Mouse (Mus musculus): ENCODE measurements around the gene B3galt4. TPM values are rescaled to one million over a fixed set of nuclear protein-coding genes. Genes with fewer than 3 reads are reported as not detected.
"Not testable (repeated sequence)": the region's sequence is repeated elsewhere in the genome, so short reads cannot be mapped to it uniquely, and the experiment has no call there.

The B3galt4 gene
- polyA plus RNA-seq, 1 experiment = 6.7 TPM

DNA sequence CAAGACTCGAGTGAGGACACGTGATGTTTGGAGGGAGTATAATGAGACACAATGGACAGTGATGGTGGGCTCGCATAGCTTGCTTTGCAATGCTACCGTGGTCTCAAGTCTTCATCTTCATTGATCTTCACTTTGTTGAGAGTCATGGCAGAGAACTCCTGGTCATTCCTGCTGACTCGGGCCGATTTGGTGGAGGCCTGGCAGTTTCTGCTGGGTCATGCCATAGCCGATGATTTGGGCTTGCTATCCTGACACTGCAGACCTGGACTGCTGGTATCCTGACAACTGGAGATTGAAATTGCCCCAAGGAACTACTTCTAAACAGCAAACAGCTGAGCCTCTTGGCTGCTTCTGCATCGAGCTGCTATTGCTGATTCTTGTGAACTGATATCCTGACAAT, 43.7 kb upstream of the B3galt4 start:
- Histone ChIP-seq H3K36me3 (ENCODE audit: control insufficient read depth, insufficient read depth, low read length) (no peaks in the 10 kb centered on the region), H3K27me3 (replicated peaks; ENCODE audit: control insufficient read depth, insufficient read depth, low read length) (no peaks in the 10 kb centered on the region), H3K4me3 (ENCODE audit: insufficient read depth, low read depth, low read length) (no peak overlapping the region), H3K27ac (ENCODE audit: insufficient read depth, low read depth, low read length) (no peak overlapping the region), H3K4me1 (ENCODE audit: control insufficient read depth, insufficient read depth, low read length) (no peaks in the 10 kb centered on the region)
- 95% methylated on average over 8 of the region's 8 CpGs for WGBS
- TF ChIP-seq CTCF (conservative IDR thresholded peaks at IDR 0.05; ENCODE audit: insufficient read depth, insufficient read length, low read depth, low read length) = no peak
- TF ChIP-seq POLR2A (IDR thresholded peaks at IDR 0.05; ENCODE audit: low read depth, low read length) = no peak
- no peak for DNase-seq

DNA sequence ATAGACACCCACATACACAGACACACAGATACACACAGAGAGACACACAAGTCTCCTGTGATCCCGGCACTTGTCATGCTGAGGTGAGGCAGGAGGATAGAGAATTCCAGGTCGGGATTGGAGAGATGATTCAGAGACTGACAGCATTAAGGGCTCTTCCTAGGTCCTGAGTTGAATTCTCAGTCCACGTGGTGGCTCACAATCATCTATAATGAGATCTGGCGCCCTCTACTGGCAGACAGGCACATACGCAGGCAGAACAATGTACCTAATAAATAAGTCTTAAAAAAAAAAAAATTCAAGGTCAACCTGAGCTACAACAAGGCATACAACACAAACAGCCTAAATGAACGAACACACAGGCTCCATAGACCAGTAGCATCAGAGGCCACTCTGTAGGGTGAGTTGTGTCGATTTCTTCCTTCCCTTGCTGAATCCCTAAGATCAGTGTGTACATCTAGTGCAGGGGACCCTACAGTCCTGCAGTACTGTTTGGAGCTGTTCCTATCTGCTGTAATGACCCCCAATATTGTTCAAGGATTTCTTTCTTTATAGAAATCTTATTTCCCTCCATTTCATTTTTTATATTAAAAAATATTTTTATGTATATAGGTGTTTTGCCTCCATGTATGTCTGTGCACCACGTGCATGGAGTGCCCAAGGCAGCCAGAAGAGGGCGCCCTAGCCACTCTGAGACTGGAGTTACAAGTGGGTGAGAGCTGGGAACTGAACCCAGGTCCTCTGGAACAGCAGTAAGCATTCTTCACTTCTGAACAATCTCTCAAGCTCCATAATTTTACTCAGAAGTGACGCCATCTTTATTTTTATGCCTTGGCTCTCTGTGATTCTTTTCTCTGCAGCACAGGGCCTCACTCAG, 40.7 kb upstream of the B3galt4 start:
- WGBS = 31% methylated on average over 10 of the region's 10 CpGs
- no peaks in the 10 kb centered on the region for H3K4me1 ChIP-seq (ENCODE audit: control insufficient read depth, insufficient read depth, low read length)
- no peaks in the 10 kb centered on the region for H3K27me3 ChIP-seq (replicated peaks; ENCODE audit: control insufficient read depth, insufficient read depth, low read length)
- peak; percentile 73 for DNase-seq
- peak; percentile 82 for TF ChIP-seq CTCF (conservative IDR thresholded peaks at IDR 0.05; ENCODE audit: insufficient read depth, insufficient read length, low read depth, low read length)
- no peak for TF ChIP-seq POLR2A (IDR thresholded peaks at IDR 0.05; ENCODE audit: low read depth, low read length)
- no peak overlapping the region for H3K27ac ChIP-seq (ENCODE audit: insufficient read depth, low read depth, low read length)
- H3K36me3 ChIP-seq (ENCODE audit: control insufficient read depth, insufficient read depth, low read length) = no peaks in the 10 kb centered on the region
- H3K4me3 ChIP-seq (ENCODE audit: insufficient read depth, low read depth, low read length) = no peak overlapping the region

DNA sequence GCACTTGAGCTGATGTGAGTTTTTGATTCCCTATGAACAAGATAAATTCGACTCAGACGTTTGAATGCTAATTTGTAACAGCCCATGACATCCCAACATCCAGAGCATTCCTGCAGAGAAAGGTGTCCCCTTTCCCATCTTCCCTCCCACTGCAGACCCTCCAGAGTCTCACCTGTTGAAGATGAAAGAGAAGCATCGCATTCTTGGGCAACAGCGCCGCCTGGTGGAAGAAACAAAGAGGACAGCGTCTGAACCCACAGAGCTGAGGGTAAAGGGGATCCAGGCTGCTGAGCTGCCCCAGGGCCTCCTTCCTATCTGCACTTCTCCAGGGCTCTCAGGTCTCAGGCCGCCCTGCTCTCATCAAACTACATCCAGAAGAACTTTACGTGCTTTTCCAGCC, 30.8 kb upstream of the B3galt4 start:
- H3K27ac ChIP-seq (ENCODE audit: insufficient read depth, low read depth, low read length); H3K4me3 ChIP-seq (ENCODE audit: insufficient read depth, low read depth, low read length); H3K27me3 ChIP-seq (replicated peaks; ENCODE audit: control insufficient read depth, insufficient read depth, low read length); H3K36me3 ChIP-seq (ENCODE audit: control insufficient read depth, insufficient read depth, low read length): not testable (repeated sequence)
- peak; percentile 61 for TF ChIP-seq CTCF (conservative IDR thresholded peaks at IDR 0.05; ENCODE audit: insufficient read depth, insufficient read length, low read depth, low read length)
- DNase-seq = peak; percentile 67
- peaks cover 12% of the 10 kb centered on the region; the same call in 1 of the 2 replicates for H3K4me1 ChIP-seq (ENCODE audit: control insufficient read depth, insufficient read depth, low read length)
- 9% methylated on average over 8 of the region's 8 CpGs for WGBS

DNA sequence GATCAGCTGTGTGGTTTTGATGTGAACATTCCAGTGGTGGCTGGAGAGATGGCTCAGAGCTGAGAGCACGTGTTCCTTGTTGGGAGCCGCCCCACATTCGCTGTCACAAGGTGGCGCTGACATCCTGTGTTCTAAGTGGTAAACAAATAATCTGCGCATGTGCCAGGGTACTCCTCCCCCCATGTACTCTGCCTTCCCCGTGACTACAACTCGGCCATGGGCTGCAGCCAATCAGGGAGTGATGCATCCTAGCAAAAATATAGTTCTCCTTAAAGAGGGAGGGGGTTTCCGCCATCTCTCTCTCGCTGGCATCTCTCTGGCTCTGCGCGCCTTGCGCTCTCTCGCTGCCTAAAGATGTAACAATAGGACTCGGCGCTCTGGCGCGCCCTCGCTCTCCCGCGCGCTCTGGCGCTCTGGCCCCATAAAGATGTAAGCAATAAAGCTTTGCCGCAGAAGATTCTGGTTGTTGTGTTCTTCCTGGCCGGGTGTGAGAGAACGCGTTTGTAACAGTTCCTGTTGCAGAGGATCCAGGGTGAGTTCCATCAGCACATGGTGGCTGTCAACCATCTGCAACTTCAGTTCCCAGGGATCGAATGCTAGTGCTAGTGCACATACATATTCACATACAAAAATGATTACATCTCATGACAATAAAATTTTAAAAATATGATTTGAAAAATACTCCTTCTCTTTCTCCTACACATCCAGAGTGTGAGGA, 30.1 kb upstream of the B3galt4 start:
- Histone ChIP-seq H3K4me3 (ENCODE audit: insufficient read depth, low read depth, low read length) (peak overlapping the region; percentile 51), H3K27ac (ENCODE audit: insufficient read depth, low read depth, low read length) (peak overlapping the region; percentile 76), H3K4me1 (ENCODE audit: control insufficient read depth, insufficient read depth, low read length) (peaks cover 12% of the 10 kb centered on the region; the same call in 1 of the 2 replicates)
- H3K27me3 ChIP-seq (replicated peaks; ENCODE audit: control insufficient read depth, insufficient read depth, low read length); H3K36me3 ChIP-seq (ENCODE audit: control insufficient read depth, insufficient read depth, low read length): not testable (repeated sequence)
- TF ChIP-seq CTCF (conservative IDR thresholded peaks at IDR 0.05; ENCODE audit: insufficient read depth, insufficient read length, low read depth, low read length) = peak; percentile 55
- peak; percentile 96 for DNase-seq
- under 1% methylated on average over 27 of the region's 27 CpGs for WGBS

DNA sequence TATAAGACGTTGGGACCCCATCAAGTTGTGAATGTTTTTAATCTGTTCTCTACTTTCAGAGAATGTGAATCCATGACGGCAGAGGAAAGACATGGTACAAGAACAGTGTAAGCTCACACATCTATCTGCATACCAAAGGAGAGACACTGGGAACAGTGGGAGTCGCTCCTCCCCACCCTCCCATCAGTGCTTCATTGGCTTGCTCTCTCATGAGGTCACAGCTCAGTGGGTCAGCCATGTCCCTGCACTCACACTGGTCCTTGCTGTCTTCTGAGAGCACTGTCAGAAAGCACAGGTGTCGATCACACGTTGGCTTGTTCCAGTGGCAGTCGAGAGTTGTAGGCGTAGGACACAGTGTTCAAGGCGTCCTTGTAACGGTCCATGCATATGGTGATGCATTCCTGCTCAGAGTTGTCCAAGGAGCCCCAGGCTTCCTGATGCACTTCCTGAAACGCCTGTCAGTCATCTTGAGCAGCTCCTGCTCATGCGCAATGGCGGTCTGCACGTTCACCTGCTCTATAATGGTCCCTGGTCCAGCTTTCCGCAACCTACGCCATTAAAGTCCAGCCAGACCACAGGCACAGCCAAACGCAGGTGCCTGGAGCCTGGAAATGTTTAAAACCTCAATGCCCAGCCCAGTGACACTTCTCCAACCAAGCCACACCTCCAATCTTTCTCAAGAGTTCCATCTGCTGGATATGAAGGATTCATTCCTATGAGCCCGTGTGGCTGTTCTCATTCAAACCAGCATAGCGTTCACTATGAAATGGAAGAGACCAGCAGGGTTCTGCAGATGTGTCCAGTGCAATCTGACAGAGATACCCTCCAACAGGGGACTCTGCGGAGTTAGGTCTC, 29.1 kb upstream of the B3galt4 start:
- no peaks in the 10 kb centered on the region for H3K27me3 ChIP-seq (replicated peaks; ENCODE audit: control insufficient read depth, insufficient read depth, low read length)
- H3K36me3 ChIP-seq (ENCODE audit: control insufficient read depth, insufficient read depth, low read length) = no peaks in the 10 kb centered on the region
- no peak for DNase-seq
- H3K4me1 ChIP-seq (ENCODE audit: control insufficient read depth, insufficient read depth, low read length) = peaks cover 12% of the 10 kb centered on the region; the same call in 1 of the 2 replicates
- no peak overlapping the region for H3K4me3 ChIP-seq (ENCODE audit: insufficient read depth, low read depth, low read length)
- H3K27ac ChIP-seq (ENCODE audit: insufficient read depth, low read depth, low read length) = peak overlapping the region; percentile 36; the same call in 1 of the 2 replicates
- WGBS = 68% methylated on average over 19 of the region's 19 CpGs
- TF ChIP-seq CTCF (conservative IDR thresholded peaks at IDR 0.05; ENCODE audit: insufficient read depth, insufficient read length, low read depth, low read length) = no peak
- no peak for TF ChIP-seq POLR2A (IDR thresholded peaks at IDR 0.05; ENCODE audit: low read depth, low read length)

DNA sequence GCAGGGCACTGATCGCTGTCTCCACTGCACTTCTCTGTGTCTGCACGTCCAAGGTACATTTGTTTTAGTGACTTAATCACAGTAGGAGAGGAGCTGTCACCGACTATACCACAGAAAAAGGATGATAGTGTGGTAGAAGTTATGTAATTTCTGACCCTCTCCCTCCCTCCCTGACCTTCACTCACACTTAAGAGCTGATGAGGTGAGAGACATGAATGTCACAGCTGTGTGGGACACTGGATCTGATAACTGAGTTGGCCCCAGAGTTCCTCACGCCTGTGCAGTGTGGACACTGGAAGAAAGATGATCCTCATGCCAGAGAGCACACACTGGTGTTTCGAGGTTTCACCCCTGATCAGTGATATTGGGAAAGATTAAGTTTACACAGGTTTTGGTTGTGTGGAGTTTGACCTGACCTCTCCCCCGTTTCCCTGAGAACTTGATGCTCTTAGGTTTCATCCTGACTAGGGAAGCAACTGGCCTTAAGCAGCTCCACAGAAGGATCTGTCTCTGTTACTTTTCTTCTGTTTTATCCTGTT, 28.3 kb upstream of the B3galt4 start:
- WGBS = 51% methylated on average over 6 of the region's 6 CpGs
- peak overlapping the region; percentile 77 for H3K27ac ChIP-seq (ENCODE audit: insufficient read depth, low read depth, low read length)
- H3K4me3 ChIP-seq (ENCODE audit: insufficient read depth, low read depth, low read length) = no peak overlapping the region
- peaks cover 12% of the 10 kb centered on the region; the same call in 1 of the 2 replicates for H3K4me1 ChIP-seq (ENCODE audit: control insufficient read depth, insufficient read depth, low read length)
- TF ChIP-seq CTCF (conservative IDR thresholded peaks at IDR 0.05; ENCODE audit: insufficient read depth, insufficient read length, low read depth, low read length) = no peak
- H3K27me3 ChIP-seq (replicated peaks; ENCODE audit: control insufficient read depth, insufficient read depth, low read length) = no peaks in the 10 kb centered on the region
- no peaks in the 10 kb centered on the region for H3K36me3 ChIP-seq (ENCODE audit: control insufficient read depth, insufficient read depth, low read length)
- DNase-seq = no peak
